Mouse (Mus musculus): ENCODE data around the gene Amotl2.

Gene Amotl2

DNA sequence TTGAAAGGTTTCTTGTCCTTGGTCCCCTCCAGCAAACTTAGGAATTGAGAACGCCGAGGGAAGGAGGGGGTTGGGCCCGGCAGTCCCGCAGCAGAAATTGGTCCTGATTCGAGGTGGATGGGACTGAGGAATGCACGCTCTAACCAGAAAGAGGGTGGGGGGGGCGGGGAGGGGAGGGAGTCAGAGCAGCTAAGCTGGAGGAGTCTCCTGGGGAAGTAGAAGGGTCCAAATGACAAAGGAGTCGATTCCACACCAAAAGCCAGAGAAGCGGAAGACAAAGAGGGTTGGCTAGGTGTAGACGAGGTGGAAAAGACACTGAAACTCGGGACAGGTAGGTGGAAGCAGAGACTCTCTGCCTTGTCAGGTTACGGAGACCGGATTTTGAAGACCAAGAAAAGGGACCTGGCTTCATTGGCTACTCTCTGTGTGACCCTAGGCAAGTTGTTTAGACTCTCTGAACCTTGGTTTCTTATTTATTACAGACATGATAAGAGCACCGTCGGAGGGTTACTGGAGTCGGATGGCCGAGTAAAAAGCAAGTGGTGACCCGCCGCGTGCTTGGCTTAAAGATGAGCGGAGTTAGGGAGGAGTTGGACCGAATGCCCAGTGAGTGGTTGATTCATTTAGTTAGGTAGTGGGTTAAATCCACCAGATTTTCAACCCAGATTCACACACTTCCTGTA, at the start of gene Amotl2:
TSS of gene Amotl2 (plus strand) at position 192 of the 683 bp plus-strand sequence.
- DNase-seq (ENCODE audit: low read depth, low spot score): no peak

GRCm38 (mm10) chr9:102668115-102668514, 48.4 kb upstream of the Amotl2 start:
- no peak for DNase-seq (ENCODE audit: low read depth, low spot score)

DNA sequence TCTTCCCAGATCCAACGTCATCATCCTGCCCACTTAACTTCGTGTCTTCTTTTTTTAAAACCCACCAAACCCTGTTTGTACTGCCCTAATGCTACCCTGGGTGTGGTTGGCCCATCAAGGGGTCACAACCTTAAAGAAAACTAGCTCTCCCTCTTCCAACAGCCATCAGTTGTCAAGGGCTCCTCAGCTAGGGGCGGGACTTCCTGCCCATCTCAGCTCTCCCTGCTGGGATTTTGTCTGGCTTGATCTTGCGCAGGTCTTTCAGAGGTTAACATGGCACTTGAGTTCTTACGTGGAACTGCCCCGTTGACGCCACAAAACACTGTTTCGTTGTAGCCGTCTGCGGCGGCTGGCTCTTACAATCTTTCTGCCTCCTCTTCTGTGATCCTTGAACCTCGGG, 47.6 kb upstream of the Amotl2 start:
- DNase-seq (ENCODE audit: low read depth, low spot score): no peak

DNA sequence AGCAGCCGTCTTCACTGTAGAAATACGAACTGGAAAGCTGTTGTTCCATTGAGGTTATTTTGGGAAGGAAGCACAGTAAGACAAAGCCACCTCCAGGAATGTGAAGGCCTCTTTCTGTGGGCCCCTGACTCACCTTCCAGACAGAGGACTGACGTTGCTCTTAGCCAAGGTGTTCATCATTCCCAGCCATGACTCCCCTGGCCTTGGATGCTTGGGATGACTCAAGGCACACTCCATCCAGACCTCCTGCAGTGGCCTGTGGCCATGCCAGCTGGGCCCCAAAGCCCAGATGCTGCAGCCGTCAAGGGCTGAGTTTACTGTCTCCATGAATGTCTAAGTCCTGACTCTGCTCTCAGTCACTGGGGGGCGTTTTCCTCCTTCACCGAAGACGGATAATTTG, 43.1 kb upstream of the Amotl2 start:
- DNase-seq (ENCODE audit: low read depth, low spot score): no peak

GRCm38 (mm10) chr9:102675922-102676321, 40.5 kb upstream of the Amotl2 start:
- no peak for DNase-seq (ENCODE audit: low read depth, low spot score)

- no peak for DNase-seq (ENCODE audit: low read depth, low spot score)
Measured at GRCm38 (mm10) chr9:102681470-102681869, 35.0 kb upstream of the Amotl2 start.

GRCm38 (mm10) chr9:102687943-102688342, 28.5 kb upstream of the Amotl2 start:
- DNase-seq (ENCODE audit: low read depth, low spot score): no peak

DNA sequence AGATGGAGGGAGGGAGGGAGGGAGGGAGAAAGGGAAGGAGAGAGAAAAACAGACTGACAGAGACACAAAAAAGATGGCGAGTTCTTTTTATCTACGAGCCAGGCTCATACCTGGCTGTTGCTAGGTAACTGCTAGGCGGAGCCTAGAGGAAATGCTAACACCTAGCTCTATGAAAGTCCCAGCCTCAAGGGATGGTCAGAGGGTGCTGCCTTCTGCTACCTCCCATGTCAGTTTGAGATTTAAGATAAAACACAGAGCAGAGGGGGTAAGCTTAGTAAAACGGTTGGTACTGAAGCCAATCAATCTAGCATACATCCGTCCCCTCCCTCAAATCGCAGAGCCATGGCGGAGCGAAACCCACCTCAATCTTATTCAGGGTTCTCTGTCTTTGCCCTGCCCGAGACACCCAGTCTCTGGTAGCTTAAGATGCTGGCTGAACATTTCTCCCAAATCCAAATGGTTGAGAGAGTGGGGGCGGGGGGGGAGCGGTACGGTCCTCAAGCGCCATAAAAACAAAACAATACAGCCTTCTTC, 27.0 kb upstream of the Amotl2 start:
- DNase-seq (ENCODE audit: low read depth, low spot score): no peak

DNA sequence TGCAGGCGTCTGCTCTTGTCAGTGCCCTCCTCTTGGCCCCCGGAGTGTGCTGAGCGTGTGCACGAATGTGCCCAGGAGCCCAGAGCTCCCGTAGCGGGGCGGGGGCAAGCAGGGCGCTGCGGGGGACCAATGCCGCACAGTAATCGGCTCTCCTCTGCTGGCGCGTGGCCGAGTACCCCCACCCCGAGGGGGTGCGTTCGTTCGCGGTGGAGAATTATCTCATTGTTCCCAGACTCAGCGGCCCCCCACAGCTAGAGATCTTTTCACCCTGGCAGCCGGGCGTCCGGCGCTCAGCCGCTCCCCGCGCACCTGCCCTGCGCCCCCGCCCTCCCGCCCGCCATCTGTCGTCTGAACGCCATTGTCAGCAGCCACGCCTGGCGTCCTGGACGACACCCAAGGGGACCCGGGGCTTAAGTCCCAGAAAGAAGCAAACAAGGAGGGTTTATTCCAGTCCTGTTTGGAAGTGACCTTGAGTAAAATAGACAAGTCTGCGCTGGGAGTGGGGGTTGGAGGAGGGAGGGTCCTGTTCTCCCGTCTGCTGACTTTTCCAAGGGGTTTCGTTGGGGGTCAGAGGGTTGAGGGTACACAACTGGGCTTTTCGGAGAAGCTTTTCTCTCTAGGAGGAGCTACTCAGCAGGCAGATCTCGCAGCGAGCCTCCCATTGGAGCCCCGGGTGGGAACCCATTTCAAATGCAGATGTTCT, 26.4 kb upstream of the Amotl2 start:
- no peak for DNase-seq (ENCODE audit: low read depth, low spot score)

DNA sequence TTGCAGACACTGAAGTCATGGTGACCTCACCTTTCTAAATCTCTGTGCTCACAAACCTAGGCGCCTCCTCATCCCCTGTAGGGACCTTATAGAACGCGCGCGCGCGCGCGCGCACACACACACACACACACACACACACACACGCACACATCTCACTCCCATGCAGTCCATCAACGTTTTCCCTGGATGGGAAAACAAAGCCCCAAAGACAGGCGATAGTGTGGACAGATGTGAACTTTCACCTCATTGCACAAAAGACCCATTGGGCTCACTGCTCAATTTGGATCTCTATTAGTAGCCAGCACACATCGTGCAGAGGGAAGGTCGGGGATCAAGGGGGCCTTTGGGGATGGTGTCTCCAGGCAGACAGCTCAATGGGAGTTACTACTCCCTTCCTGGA, 25.6 kb upstream of the Amotl2 start:
- no peak for DNase-seq (ENCODE audit: low read depth, low spot score)

GRCm38 (mm10) chr9:102692564-102693475, 23.7 kb upstream of the Amotl2 start:
- no peak for DNase-seq (ENCODE audit: low read depth, low spot score)

DNA sequence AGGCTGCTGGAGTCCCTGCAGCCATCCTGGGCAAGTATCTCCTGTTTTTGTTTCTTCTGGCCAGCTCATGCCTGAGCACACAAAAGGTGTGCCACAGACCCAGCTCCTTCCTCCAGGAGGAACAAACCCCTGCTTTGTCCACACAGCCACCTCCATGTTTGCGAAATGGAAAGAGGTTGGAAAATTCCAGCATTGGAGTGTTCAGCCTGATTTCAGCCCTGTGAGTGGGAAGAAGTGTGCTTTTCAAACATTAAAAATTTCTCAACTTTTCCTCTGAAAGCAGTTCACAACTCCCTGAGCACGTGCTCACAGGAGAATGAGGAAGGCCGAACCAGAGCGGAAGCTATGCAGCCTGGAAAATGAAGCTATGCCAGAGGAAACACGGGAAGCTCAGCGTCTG, 15.4 kb upstream of the Amotl2 start:
- DNase-seq (ENCODE audit: low read depth, low spot score): no peak

- no peak for DNase-seq (ENCODE audit: low read depth, low spot score)
Measured at GRCm38 (mm10) chr9:102709504-102710135, 6.9 kb upstream of the Amotl2 start.

GRCm38 (mm10) chr9:102710520-102710919, 6.0 kb upstream of the Amotl2 start:
- DNase-seq (ENCODE audit: low read depth, low spot score): no peak

DNA sequence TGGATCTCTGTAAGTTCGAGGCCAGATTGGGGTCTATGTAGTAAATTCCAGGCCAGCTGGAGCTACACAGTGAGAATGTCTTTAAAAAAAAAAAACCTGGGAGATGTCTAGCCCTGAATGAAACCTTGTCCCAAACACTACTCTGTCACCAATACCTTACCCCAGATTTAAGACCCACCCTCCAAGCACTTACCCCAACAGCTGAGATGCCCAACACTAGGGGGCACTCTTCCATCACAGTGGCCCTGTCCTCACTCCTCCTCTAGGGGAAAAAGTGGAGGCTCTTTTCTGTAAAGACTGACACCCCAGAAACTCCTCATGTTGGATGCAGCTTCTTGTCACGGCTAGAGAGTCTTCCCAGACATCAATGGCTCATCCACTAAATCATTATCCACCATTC, 2.7 kb upstream of the Amotl2 start:
- no peak for DNase-seq (ENCODE audit: low read depth, low spot score)

- no peak for DNase-seq (ENCODE audit: low read depth, low spot score)
Measured at GRCm38 (mm10) chr9:102714893-102715505, 1.5 kb upstream of the Amotl2 start.

- no peak for DNase-seq (ENCODE audit: low read depth, low spot score)
Measured at GRCm38 (mm10) chr9:102715506-102715900, 969 bp upstream of the Amotl2 start.

- DNase-seq (ENCODE audit: low read depth, low spot score): no peak
Measured at GRCm38 (mm10) chr9:102717164-102717885, 853 bp downstream of the Amotl2 start.

DNA sequence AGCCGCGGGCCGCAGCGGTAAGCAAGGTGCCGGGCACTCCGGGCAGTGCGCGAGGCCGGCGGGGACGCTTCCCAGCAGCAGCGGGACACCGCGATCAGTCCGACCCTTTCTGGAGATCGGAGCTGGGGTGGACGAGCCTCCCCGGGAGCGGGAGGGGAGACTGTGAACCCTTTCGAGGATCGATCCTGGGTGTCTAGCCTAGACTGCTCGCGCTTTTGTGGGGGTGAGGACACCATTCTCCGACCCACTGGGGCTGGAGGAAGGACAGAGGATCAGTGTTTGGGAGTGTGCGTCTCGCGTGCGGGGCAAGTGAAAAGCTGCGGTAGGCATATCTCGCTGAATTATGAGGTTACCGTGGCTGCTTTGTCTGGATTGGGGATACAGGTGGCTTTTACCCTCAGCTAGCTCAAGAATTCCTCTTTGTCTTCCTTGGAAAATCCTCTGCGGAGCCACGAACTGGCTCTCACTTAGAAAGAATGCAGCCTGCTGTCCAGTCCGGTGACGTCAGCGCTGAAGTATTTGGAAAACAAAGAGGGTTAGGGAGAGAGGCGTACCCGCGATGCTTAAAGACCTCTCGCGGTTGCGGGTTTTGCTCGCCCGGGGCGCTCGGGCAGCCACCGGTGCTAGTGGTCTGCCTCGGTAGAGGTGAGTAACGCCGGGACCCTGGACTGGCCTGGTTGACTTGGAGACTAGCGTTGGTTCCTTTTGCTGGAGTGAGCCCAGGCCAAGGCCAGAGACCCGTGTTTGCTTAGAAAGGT, 1.6 kb downstream of the Amotl2 start:
- no peak for DNase-seq (ENCODE audit: low read depth, low spot score)

- DNase-seq (ENCODE audit: low read depth, low spot score): no peak
Measured at GRCm38 (mm10) chr9:102718676-102719075, 2.2 kb downstream of the Amotl2 start.

Measured in c-Kit-negative CD71-positive TER-119-positive erythroid progenitor cells, embryonic 14.5 days (primary cell).